Mouse (Mus musculus): Measurements from ENCODE around the gene Sox5. TPM values are rescaled to one million over a fixed set of nuclear protein-coding genes. Genes with fewer than 3 reads are reported as not detected.

The Sox5 gene
- total and polyA plus RNA-seq, 2 experiments from 2014 or later = 26.2 to 32.9 TPM

- no peaks in the 10 kb centered on the region for H3K9me3 ChIP-seq (ENCODE audit: low read length)
- ATAC-seq = no peak
- no peak for TF ChIP-seq CTCF (IDR thresholded peaks at IDR 0.05; ENCODE audit: low read depth)
- DNase-seq (ENCODE audit: low spot score) = no peak
- no peaks in the 10 kb centered on the region for H3K36me3 ChIP-seq (ENCODE audit: insufficient read depth, low read length)
- H3K4me1 ChIP-seq (ENCODE audit: insufficient read depth, low read length) = no peaks in the 10 kb centered on the region
- H3K27me3 ChIP-seq (ENCODE audit: insufficient read depth, low read length) = no peaks in the 10 kb centered on the region
- no peak overlapping the region for H3K9ac ChIP-seq (replicated peaks; ENCODE audit: low read length)
- 61% methylated on average over 12 of the region's 12 CpGs for WGBS
- H3K4me2 ChIP-seq (ENCODE audit: low read depth, low read length) = no peak overlapping the region
- H3K4me3 ChIP-seq (ENCODE audit: low read length) = no peak overlapping the region
- no peak overlapping the region for H3K27ac ChIP-seq
Observed at GRCm38 (mm10) chr6:144681045-144681789, 100.6 kb downstream of the Sox5 start.

- no peaks in the 10 kb centered on the region for H3K27me3 ChIP-seq (ENCODE audit: insufficient read depth, low read length)
- DNase-seq (ENCODE audit: low spot score) = no peak
- H3K4me2 ChIP-seq (ENCODE audit: low read depth, low read length) = no peak overlapping the region
- no peak overlapping the region for H3K27ac ChIP-seq
- no peak for ATAC-seq
- H3K9ac ChIP-seq (replicated peaks; ENCODE audit: low read length) = no peak overlapping the region
- no peaks in the 10 kb centered on the region for H3K36me3 ChIP-seq (ENCODE audit: insufficient read depth, low read length)
- no peak overlapping the region for H3K4me3 ChIP-seq (ENCODE audit: low read length)
- 91% methylated on average over 9 of the region's 9 CpGs for WGBS
- TF ChIP-seq CTCF (IDR thresholded peaks at IDR 0.05; ENCODE audit: low read depth) = no peak
- no peaks in the 10 kb centered on the region for H3K9me3 ChIP-seq (ENCODE audit: low read length)
- H3K4me1 ChIP-seq (ENCODE audit: insufficient read depth, low read length) = no peaks in the 10 kb centered on the region
Observed at GRCm38 (mm10) chr6:144677491-144678133, 104.2 kb downstream of the Sox5 start.

- ATAC-seq (no peak), DNase-seq (ENCODE audit: low spot score) (no peak)
- H3K4me1 ChIP-seq (ENCODE audit: insufficient read depth, low read length) = no peaks in the 10 kb centered on the region
- H3K27ac ChIP-seq = no peak overlapping the region
- no peak overlapping the region for H3K4me3 ChIP-seq (ENCODE audit: low read length)
- H3K27me3 ChIP-seq (ENCODE audit: insufficient read depth, low read length) = no peaks in the 10 kb centered on the region
- H3K9me3 ChIP-seq (ENCODE audit: low read length) = no peaks in the 10 kb centered on the region
- no peak overlapping the region for H3K9ac ChIP-seq (replicated peaks; ENCODE audit: low read length)
- TF ChIP-seq CTCF (IDR thresholded peaks at IDR 0.05; ENCODE audit: low read depth) = no peak
- H3K4me2 ChIP-seq (ENCODE audit: low read depth, low read length) = no peak overlapping the region
- 73% methylated on average over 6 of the region's 6 CpGs for WGBS
- H3K36me3 ChIP-seq (ENCODE audit: insufficient read depth, low read length) = no peaks in the 10 kb centered on the region
Observed at GRCm38 (mm10) chr6:144675111-144675510, 106.7 kb downstream of the Sox5 start.

DNA sequence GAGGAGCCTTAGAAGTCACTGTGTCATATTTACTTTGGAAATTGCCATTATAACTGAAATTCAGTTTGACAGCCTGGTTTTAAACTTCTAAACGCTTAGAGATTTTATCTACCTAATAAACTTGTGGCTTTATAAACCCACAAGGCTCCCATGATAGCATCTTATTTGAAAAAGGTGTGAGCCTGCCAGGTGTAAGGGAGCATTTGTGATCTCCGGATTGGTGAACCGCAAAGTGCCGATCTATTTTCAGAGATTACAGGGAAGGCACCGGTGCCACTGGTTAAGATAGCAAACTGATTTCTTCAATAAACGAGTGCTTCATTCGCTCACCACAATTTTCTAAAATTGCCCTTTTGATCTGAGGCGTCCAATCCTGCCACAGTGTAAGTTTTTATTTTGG, 107.9 kb downstream of the Sox5 start:
- ATAC-seq = no peak
- Histone ChIP-seq H3K9me3 (ENCODE audit: low read length) (no peaks in the 10 kb centered on the region), H3K4me2 (ENCODE audit: low read depth, low read length) (no peak overlapping the region), H3K36me3 (ENCODE audit: insufficient read depth, low read length) (no peaks in the 10 kb centered on the region), H3K27me3 (ENCODE audit: insufficient read depth, low read length) (no peaks in the 10 kb centered on the region), H3K27ac (no peak overlapping the region), H3K4me3 (ENCODE audit: low read length) (no peak overlapping the region), H3K9ac (replicated peaks; ENCODE audit: low read length) (no peak overlapping the region), H3K4me1 (ENCODE audit: insufficient read depth, low read length) (no peaks in the 10 kb centered on the region)
- no peak for DNase-seq (ENCODE audit: low spot score)
- 91% methylated on average over 8 of the region's 8 CpGs for WGBS
- no peak for TF ChIP-seq CTCF (IDR thresholded peaks at IDR 0.05; ENCODE audit: low read depth)

DNA sequence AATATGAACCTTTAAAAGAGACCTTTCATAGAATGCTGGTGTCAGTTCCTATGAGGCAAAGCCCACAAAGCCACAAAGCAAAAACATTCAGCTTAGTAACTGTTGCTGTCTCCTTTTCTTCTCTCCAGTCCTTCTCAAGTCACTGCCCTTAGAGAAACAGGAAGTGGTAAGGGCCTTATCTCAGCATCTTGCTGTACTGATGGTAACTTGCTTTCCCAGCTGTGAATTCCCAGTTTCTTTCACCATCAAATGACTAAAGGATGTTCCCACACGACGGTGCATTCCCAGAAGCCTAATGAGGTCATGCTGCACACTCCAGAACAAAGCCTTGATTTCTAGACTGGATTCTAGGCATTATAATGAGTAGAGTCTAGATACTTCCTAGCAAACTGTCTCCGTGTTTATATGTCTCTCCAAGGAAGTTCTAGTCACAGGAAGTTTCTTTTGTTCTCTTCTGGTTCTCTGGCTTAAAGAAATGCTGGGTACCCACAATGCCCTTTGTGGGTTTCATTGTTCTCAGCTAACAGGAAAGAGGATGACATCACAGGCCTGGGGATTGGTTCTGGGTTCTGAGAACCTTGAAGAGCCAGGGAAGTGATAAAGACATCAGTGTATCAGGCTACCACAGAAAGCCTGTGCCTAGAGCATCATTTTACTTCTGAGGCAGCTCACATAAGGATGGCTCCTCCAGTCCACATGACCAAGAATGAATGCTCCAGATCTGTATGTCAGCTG, 111.2 kb downstream of the Sox5 start:
- 37% methylated on average over 3 of the region's 3 CpGs for WGBS
- H3K27ac ChIP-seq = no peak overlapping the region
- DNase-seq (ENCODE audit: low spot score) (no peak), ATAC-seq (no peak)
- no peak overlapping the region for H3K4me3 ChIP-seq (ENCODE audit: low read length)
- no peak for TF ChIP-seq CTCF (IDR thresholded peaks at IDR 0.05; ENCODE audit: low read depth)
- H3K4me1 ChIP-seq (ENCODE audit: insufficient read depth, low read length) = no peaks in the 10 kb centered on the region
- no peaks in the 10 kb centered on the region for H3K9me3 ChIP-seq (ENCODE audit: low read length)
- H3K4me2 ChIP-seq (ENCODE audit: low read depth, low read length) = no peak overlapping the region
- H3K36me3 ChIP-seq (ENCODE audit: insufficient read depth, low read length) = no peaks in the 10 kb centered on the region
- H3K9ac ChIP-seq (replicated peaks; ENCODE audit: low read length) = no peak overlapping the region
- no peaks in the 10 kb centered on the region for H3K27me3 ChIP-seq (ENCODE audit: insufficient read depth, low read length)

DNA sequence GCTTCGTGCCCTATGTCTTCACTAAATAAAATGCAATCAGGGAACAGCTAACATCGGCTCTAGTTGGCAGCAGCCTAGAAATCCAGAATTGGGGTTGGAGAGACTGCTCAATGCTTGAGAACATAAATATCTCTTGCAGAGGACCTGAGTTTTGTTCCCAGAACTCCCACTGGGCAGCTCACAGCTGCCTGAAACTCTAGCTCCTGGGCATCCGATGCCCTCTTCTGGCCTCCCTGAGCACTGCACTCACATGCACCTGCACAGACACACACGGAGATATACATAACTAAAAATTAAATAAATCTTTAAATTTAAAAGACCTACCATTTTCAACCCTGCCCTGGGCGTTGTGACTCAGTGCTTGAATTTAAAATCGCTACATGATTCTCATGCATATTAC, 115.2 kb downstream of the Sox5 start:
- Histone ChIP-seq H3K9ac (replicated peaks; ENCODE audit: low read length) (no peak overlapping the region), H3K9me3 (ENCODE audit: low read length) (no peaks in the 10 kb centered on the region), H3K36me3 (ENCODE audit: insufficient read depth, low read length) (no peaks in the 10 kb centered on the region), H3K27ac (no peak overlapping the region), H3K4me1 (ENCODE audit: insufficient read depth, low read length) (no peaks in the 10 kb centered on the region), H3K27me3 (ENCODE audit: insufficient read depth, low read length) (no peaks in the 10 kb centered on the region), H3K4me3 (ENCODE audit: low read length) (no peak overlapping the region), H3K4me2 (ENCODE audit: low read depth, low read length) (no peak overlapping the region)
- WGBS = 90% methylated on average over 6 of the region's 6 CpGs
- DNase-seq (ENCODE audit: low spot score) = no peak
- no peak for ATAC-seq
- TF ChIP-seq CTCF (IDR thresholded peaks at IDR 0.05; ENCODE audit: low read depth) = no peak; the same call in 1 of the 2 replicates
